ENCODE assay signal across 33 mouse cellular contexts in the genomic region with DNA sequence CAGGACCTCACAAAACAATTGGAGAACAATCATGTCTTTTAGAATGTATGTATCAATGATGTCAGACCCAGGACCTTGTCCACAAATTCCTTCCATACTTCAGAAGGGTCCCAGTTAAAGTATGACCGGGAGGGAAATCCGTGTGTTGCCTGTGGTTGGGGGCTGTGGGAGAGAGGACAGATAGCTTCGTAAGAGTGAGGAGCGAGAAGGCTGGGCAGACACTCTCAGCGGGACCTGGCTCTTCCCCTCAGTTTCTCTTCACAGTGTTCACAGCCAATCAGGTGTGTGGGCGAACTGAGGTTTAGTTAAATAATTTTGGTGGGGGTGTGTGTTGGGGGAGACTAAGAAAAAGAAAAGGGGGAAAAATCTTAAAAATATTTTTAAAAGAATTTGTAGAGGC.
"Had no signal": no experiment of that assay in that cellular context is flagged by ENCODE, and none has a peak within 500 bp of the region (broad histone marks: within the 10 kb centered on the region; RNA-seq: fewer than 3 reads in every experiment).

No protein-coding gene starts in this region.

- H3K36me3 ChIP-seq: limb, embryonic 10.5 days; limb, embryonic 12.5 days; limb, embryonic 13.5 days; limb, embryonic 15.5 days; liver, embryonic 12.5 days; liver, embryonic 13.5 days; liver, embryonic 15.5 days; lung, embryonic 15.5 days; midbrain, embryonic 10.5 days; midbrain, embryonic 12.5 days; midbrain, embryonic 13.5 days; midbrain, embryonic 15.5 days; neural tube, embryonic 12.5 days; neural tube, embryonic 13.5 days had no signal

- H3K4me3 ChIP-seq: limb, embryonic 10.5 days; limb, embryonic 12.5 days; limb, embryonic 13.5 days; limb, embryonic 15.5 days; liver, embryonic 12.5 days; liver, embryonic 13.5 days; liver, embryonic 15.5 days; lung, embryonic 15.5 days; megakaryocyte, embryonic 14.5 days; midbrain, embryonic 10.5 days; midbrain, embryonic 12.5 days; midbrain, embryonic 13.5 days; midbrain, embryonic 15.5 days; myocyte; neural tube, embryonic 12.5 days; neural tube, embryonic 13.5 days had no signal

- DNase-seq: left cerebral cortex, postnatal 4 days; liver; liver, embryonic 13.5 days; liver, postnatal 0 days; lung, adult 18-20 months; lung, adult 2 months; lung, embryonic 14.5 days; lung, postnatal 10 days; lung, postnatal 14 days; lung, postnatal 36 days; lung, postnatal 4 days; midbrain, embryonic 14.5 days had no signal

- H3K4me2 ChIP-seq: limb, embryonic 12.5 days; limb, embryonic 13.5 days; limb, embryonic 15.5 days; liver, embryonic 11.5 days; liver, embryonic 12.5 days; liver, embryonic 13.5 days; liver, embryonic 15.5 days; lung, embryonic 14.5 days; lung, embryonic 15.5 days; midbrain, embryonic 11.5 days; midbrain, embryonic 12.5 days; midbrain, embryonic 13.5 days; midbrain, embryonic 15.5 days; neural tube, embryonic 12.5 days; neural tube, embryonic 13.5 days had no signal

- ATAC-seq: liver, embryonic 12.5 days; liver, postnatal 0 days; lung, postnatal 0 days; midbrain, embryonic 13.5 days; midbrain, embryonic 15.5 days; midbrain, embryonic 16.5 days had no signal

- H3K9ac ChIP-seq: limb, embryonic 12.5 days; limb, embryonic 13.5 days; limb, embryonic 15.5 days; liver, embryonic 12.5 days; liver, embryonic 13.5 days; liver, embryonic 14.5 days; liver, embryonic 15.5 days; liver, postnatal 0 days; lung, embryonic 14.5 days; lung, embryonic 15.5 days; midbrain, embryonic 12.5 days; midbrain, embryonic 13.5 days; midbrain, embryonic 15.5 days; neural tube, embryonic 12.5 days; neural tube, embryonic 13.5 days had no signal

- H3K27me3 ChIP-seq: limb, embryonic 12.5 days; limb, embryonic 13.5 days; limb, embryonic 15.5 days; liver, embryonic 12.5 days; liver, embryonic 13.5 days; liver, embryonic 15.5 days; lung, embryonic 15.5 days; megakaryocyte, embryonic 14.5 days; midbrain, embryonic 13.5 days; midbrain, embryonic 15.5 days; neural tube, embryonic 12.5 days; neural tube, embryonic 13.5 days had no signal

- H3K27ac ChIP-seq: limb, embryonic 10.5 days; limb, embryonic 12.5 days; limb, embryonic 13.5 days; limb, embryonic 15.5 days; liver, embryonic 12.5 days; liver, embryonic 13.5 days; liver, embryonic 14.5 days; liver, embryonic 15.5 days; lung, embryonic 15.5 days; macrophage; midbrain, embryonic 10.5 days; midbrain, embryonic 12.5 days; midbrain, embryonic 13.5 days; midbrain, embryonic 15.5 days; neural tube, embryonic 12.5 days; neural tube, embryonic 13.5 days had no signal

- H3K9me3 ChIP-seq: limb, embryonic 10.5 days; limb, embryonic 12.5 days; limb, embryonic 13.5 days; limb, embryonic 15.5 days; liver, embryonic 12.5 days; liver, embryonic 13.5 days; liver, embryonic 15.5 days; lung, embryonic 15.5 days; megakaryocyte, embryonic 14.5 days; midbrain, embryonic 10.5 days; midbrain, embryonic 12.5 days; midbrain, embryonic 13.5 days; midbrain, embryonic 15.5 days; neural tube, embryonic 12.5 days; neural tube, embryonic 13.5 days had no signal
